Mouse (Mus musculus) cerebellum, adult 2 months (tissue): ENCODE measurements around the gene Glrx2. TPM values are rescaled to one million over a fixed set of nuclear protein-coding genes. Genes with fewer than 3 reads are reported as not detected.

Experiments used
- DNase-seq, 2 experiments: peaks; one replicate each; pipeline ENCODE4 v3.0.0; 2021
- H3K27ac ChIP-seq: fragments of 200-500 bp; 2 replicates; pipeline ENCODE4 v1.5.1; 2012; ENCODE audit warnings: low read length, control low read depth, inconsistent platforms; ENCODE audit not compliant: insufficient read depth
- H3K27me3 ChIP-seq: fragments of 200-500 bp; 2 replicates; pipeline ENCODE4 v1.6.1; 2012; ENCODE audit warnings: inconsistent platforms, mild to moderate bottlenecking, low read length, moderate library complexity; ENCODE audit not compliant: control insufficient read depth, insufficient read depth
- H3K4me1 ChIP-seq: fragments of 200-500 bp; 2 replicates; pipeline ENCODE4 v1.6.1; 2011; ENCODE audit warnings: low read length; ENCODE audit not compliant: control insufficient read depth, insufficient read depth
- H3K4me3 ChIP-seq: fragments of 200-500 bp; replicated peaks from 2 replicates; pipeline ENCODE3; 2011; ENCODE audit warnings: mild to moderate bottlenecking, low read depth, low read length, control low read depth; ENCODE audit not compliant: insufficient read depth
- CTCF ChIP-seq: fragments of 200-500 bp; IDR thresholded peaks from 2 replicates; pipeline ENCODE4 v1.5.1; 2011; ENCODE audit warnings: low read depth, mild to moderate bottlenecking, control low read depth, low read length, moderate library complexity, borderline replicate concordance; ENCODE audit not compliant: insufficient read depth
- POLR2A ChIP-seq: fragments of 200-500 bp; IDR thresholded peaks from 2 replicates; pipeline ENCODE4 v1.6.1; 2011; ENCODE audit warnings: low read length, control low read depth, borderline replicate concordance; ENCODE audit not compliant: insufficient read depth
- WGBS: fragments of 180-500 bp; shearing (Covaris S2); methylation state at CpG from one replicate; pipeline ENCODE4 v1.1.7; 2018; 5-methylcytosine and 5-hydroxymethylcytosine counted together
- polyA plus RNA-seq: library from polyadenylated mRNA; depleted of rRNA; stranded (reverse); fragments of >200 nt; gene quantifications from 2 replicates; pipeline ENCODE4 v1.2.3, GENCODE M21; 2012

Glrx2 gene
- polyA plus RNA-seq, 1 experiment, result 81.6 TPM

DNA sequence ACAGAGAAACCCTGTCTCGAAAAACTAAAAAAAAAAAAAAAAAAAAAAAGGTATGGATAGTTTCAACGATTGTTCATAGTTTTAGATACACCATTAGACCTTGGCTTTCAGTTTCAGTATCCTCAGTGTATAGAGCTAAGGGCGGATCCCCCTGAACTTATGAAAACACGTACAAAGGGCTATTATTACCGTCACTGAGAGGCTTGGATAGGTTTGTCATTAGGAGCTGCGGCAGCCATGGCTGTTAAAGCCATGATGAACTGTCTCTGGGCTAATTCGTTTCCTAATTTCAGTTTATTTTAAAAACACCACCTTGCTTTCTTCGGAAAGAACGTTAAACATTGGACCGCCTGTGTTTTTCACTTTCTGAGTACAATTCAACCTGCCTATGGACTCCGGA lies 22.7 kb downstream of the Glrx2 start:
- H3K4me3 ChIP-seq, result peak overlapping the region; percentile 94
- peak in 1 of 2 experiments; percentile 13 for DNase-seq
- peak overlapping the region; percentile 77 for H3K27ac ChIP-seq
- no peaks in the 10 kb centered on the region for H3K27me3 ChIP-seq
- H3K4me1 ChIP-seq, result no peaks in the 10 kb centered on the region
- TF ChIP-seq CTCF, result no peak
- TF ChIP-seq POLR2A, result no peak
- 11% methylated on average over 11 of the region's 11 CpGs for WGBS

- peak overlapping the region; percentile 77 for H3K27ac ChIP-seq
- no peaks in the 10 kb centered on the region for H3K27me3 ChIP-seq
- TF ChIP-seq POLR2A, result peak; percentile 47; the same call in 1 of the 2 replicates
- TF ChIP-seq CTCF, result no peak
- DNase-seq, result peak; percentile 96
- peak overlapping the region; percentile 94 for H3K4me3 ChIP-seq
- under 1% methylated on average over 70 of the region's 71 CpGs for WGBS
- H3K4me1 ChIP-seq, result no peaks in the 10 kb centered on the region
These were observed 23.5 kb downstream of the Glrx2 start for GRCm38 (mm10) chr1:143739361-143740350.

- Histone ChIP-seq H3K4me1 (no peaks in the 10 kb centered on the region), H3K27me3 (no peaks in the 10 kb centered on the region), H3K27ac (no peak overlapping the region; the same call in 1 of the 2 replicates), H3K4me3 (no peak overlapping the region)
- peak; percentile 40 to 60 for DNase-seq
- TF ChIP-seq CTCF, result no peak
- no peak for TF ChIP-seq POLR2A
- WGBS, result 58% methylated on average over 10 of the region's 10 CpGs
These were observed 24.4 kb downstream of the Glrx2 start for GRCm38 (mm10) chr1:143740581-143740980.

GRCm38 (mm10) chr1:143741331-143741730 lies 25.2 kb downstream of the Glrx2 start:
- 74% methylated on average over 5 of the region's 5 CpGs for WGBS
- H3K27me3 ChIP-seq, result no peaks in the 10 kb centered on the region
- TF ChIP-seq POLR2A (no peak), CTCF (no peak)
- no peak overlapping the region for H3K27ac ChIP-seq
- no peak overlapping the region for H3K4me3 ChIP-seq
- no peaks in the 10 kb centered on the region for H3K4me1 ChIP-seq
- DNase-seq, result no peak

DNA sequence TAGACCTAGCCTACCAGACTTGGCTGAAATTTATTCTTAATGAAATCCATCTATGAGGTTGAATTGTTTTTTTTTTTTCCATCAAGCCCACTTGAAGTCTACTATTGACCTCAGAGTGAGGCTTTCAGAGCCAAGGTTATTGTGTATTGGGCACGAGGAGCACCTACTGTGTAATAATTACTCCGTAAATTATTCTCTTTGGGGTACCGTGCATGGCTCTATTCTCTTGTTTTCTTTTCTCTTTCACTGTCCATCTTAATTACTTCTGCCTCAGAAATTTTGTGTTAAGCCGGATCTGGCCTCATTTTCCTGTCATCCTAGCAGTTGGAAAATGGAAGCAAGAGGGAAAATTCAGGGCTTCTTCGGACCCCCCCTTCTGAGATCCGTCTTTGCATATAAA lies 26.0 kb downstream of the Glrx2 start:
- Histone ChIP-seq H3K27me3 (no peaks in the 10 kb centered on the region), H3K4me3 (no peak overlapping the region), H3K4me1 (no peaks in the 10 kb centered on the region), H3K27ac (no peak overlapping the region)
- no peak for TF ChIP-seq CTCF
- no peak for TF ChIP-seq POLR2A
- WGBS, result 46% methylated on average over 6 of the region's 6 CpGs
- no peak for DNase-seq

- H3K4me3 ChIP-seq, result no peak overlapping the region
- H3K27me3 ChIP-seq, result no peaks in the 10 kb centered on the region
- no peak overlapping the region for H3K27ac ChIP-seq
- 88% methylated on average over 10 of the region's 10 CpGs for WGBS
- no peak for TF ChIP-seq POLR2A
- no peak for TF ChIP-seq CTCF
- H3K4me1 ChIP-seq, result no peaks in the 10 kb centered on the region
- DNase-seq, result no peak
These were observed 29.7 kb downstream of the Glrx2 start for GRCm38 (mm10) chr1:143745871-143746270.

- H3K27ac ChIP-seq, result no peak overlapping the region
- no peak for TF ChIP-seq POLR2A
- no peak for TF ChIP-seq CTCF
- no peak for DNase-seq
- WGBS, result 97% methylated on average over 8 of the region's 8 CpGs
- H3K4me3 ChIP-seq, result no peak overlapping the region
- no peaks in the 10 kb centered on the region for H3K27me3 ChIP-seq
- H3K4me1 ChIP-seq, result no peaks in the 10 kb centered on the region
These were observed 46.0 kb downstream of the Glrx2 start for GRCm38 (mm10) chr1:143762159-143762558.

- Histone ChIP-seq H3K27me3 (no peaks in the 10 kb centered on the region), H3K4me3 (no peak overlapping the region), H3K4me1 (no peaks in the 10 kb centered on the region), H3K27ac (no peak overlapping the region)
- 72% methylated on average over 1 of the region's 1 CpGs for WGBS
- no peak for TF ChIP-seq POLR2A
- no peak for TF ChIP-seq CTCF
- DNase-seq, result no peak
These were observed 48.3 kb downstream of the Glrx2 start for GRCm38 (mm10) chr1:143764443-143764842.
